Mouse (Mus musculus) embryonic fibroblast, embryonic 13.5 days (primary cell): ENCODE results near the gene Mcoln2.

Experiments used
- CTCF ChIP-seq: IDR thresholded peaks from 2 replicates; pipeline ENCODE4 v1.5.1; 2011; ENCODE audit warnings: mild to moderate bottlenecking, control low read depth, low read length, moderate library complexity, borderline replicate concordance; ENCODE audit not compliant: insufficient read depth
- POLR2A ChIP-seq: IDR thresholded peaks from 2 replicates; pipeline ENCODE4 v1.6.1; 2011; ENCODE audit warnings: low read depth, mild to moderate bottlenecking, control low read depth, low read length, moderate library complexity

DNA sequence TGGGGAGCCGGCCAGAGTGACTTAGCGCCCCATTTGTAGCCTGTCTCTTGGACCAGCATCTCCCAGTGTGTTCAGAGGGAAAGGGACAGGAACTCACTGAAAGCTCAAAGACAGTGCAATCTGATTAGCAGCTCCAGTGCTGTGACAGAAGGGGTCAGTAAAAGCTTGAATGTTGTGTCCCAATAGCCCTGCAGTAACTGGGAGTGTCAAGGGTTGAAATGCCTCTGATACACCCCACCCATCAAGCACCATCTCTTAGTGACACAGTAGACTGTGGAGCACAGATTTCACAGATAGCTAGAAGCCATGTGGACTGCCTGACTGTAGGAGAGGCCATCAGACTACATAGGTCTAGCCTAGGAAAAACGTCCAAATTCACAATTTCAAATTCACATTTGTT is 77.8 kb downstream of the Mcoln2 start:
- no peak for TF ChIP-seq CTCF
- TF ChIP-seq POLR2A = no peak
